16 mouse cellular contexts compared by ENCODE assay signal in the genomic region with DNA sequence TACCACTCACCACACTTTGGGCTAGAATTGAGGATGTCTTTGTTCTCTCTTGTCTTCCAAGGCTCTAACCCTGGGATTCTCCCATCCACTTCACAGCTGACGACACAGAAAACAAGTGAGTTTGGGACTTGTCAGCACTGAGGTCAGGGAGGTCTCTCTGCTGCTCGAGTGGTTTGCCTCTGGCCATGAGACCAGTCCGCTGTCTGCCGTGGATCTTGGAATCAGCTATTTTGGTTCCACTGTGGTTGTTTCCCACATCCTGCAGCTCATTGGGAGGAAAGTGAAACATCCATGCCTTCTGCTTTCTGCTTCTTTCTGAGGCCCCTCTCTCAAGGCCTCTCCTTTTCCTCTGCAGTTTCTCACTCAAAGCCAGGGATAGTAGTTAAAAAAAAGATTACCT. TPM values are rescaled to one million over a fixed set of nuclear protein-coding genes. Genes with fewer than 3 reads are reported as not detected.
"Had no signal": no experiment of that assay in that cellular context is flagged by ENCODE, and none has a peak within 500 bp of the region (broad histone marks: within the 10 kb centered on the region; RNA-seq: fewer than 3 reads in every experiment).

No protein-coding gene starts in this region.

- H3K9me3 ChIP-seq: limb, embryonic 12.5 days; liver, embryonic 13.5 days; lung, embryonic 15.5 days; midbrain, embryonic 10.5 days; neural tube, embryonic 15.5 days had no signal

- H3K4me1 ChIP-seq: limb, embryonic 12.5 days; liver, embryonic 13.5 days; lung, embryonic 15.5 days; midbrain, embryonic 10.5 days; neural tube, embryonic 15.5 days had no signal

- H3K27ac ChIP-seq: limb, embryonic 12.5 days; liver, embryonic 13.5 days; lung, embryonic 15.5 days; midbrain, embryonic 10.5 days; neural tube, embryonic 15.5 days had no signal

- H3K4me2 ChIP-seq: limb, embryonic 12.5 days; liver, embryonic 13.5 days; lung, embryonic 15.5 days; neural tube, embryonic 15.5 days had no signal

- H3K36me3 ChIP-seq: limb, embryonic 12.5 days; liver, embryonic 13.5 days; lung, embryonic 15.5 days; midbrain, embryonic 10.5 days; neural tube, embryonic 15.5 days had no signal

- DNase-seq: kidney, adult 11 months; layer of hippocampus, postnatal 36 days; liver; liver, embryonic 13.5 days; liver, postnatal 0 days; midbrain, embryonic 14.5 days; spleen, adult 18-20 months; thymus, adult 18-20 months; thymus, postnatal 14 days had no signal

- H3K9ac ChIP-seq: limb, embryonic 12.5 days; liver, embryonic 13.5 days; liver, postnatal 0 days; lung, embryonic 15.5 days; neural tube, embryonic 15.5 days had no signal

- H3K27me3 ChIP-seq: limb, embryonic 12.5 days; liver, embryonic 13.5 days; lung, embryonic 15.5 days; neural tube, embryonic 15.5 days had no signal

- H3K4me3 ChIP-seq: limb, embryonic 12.5 days; liver, embryonic 13.5 days; lung, embryonic 15.5 days; midbrain, embryonic 10.5 days; myocyte; neural tube, embryonic 15.5 days had no signal

- ATAC-seq: liver, postnatal 0 days had no signal

RNA-seq across cellular contexts. Expression of a gene that starts 9.3 kb away (rescaled TPM):
- total RNA-seq: layer of hippocampus, adult 8-10 months; layer of hippocampus, postnatal 36 days; left cerebral cortex, postnatal 36 days had no signal
- polyA plus RNA-seq: limb, embryonic 12.5 days; lung, embryonic 15.5 days; midbrain, embryonic 10.5 days; myocyte; neural tube, embryonic 15.5 days had no signal
